Mouse (Mus musculus) midbrain, embryonic 10.5 days (tissue): Measurements from ENCODE around the gene Xylt1. TPM values are rescaled to one million over a fixed set of nuclear protein-coding genes. Genes with fewer than 3 reads are reported as not detected.

Experiments
- DNase-seq: peaks from one replicate; pipeline ENCODE4 v3.0.0-alpha.2; 2017; ENCODE audit warnings: low spot score
- H3K27ac ChIP-seq: fragments of 300-500 bp; sonication (generic); replicated peaks from 2 replicates; pipeline ENCODE4 v1.5.1; 2016; ENCODE audit warnings: mild to moderate bottlenecking
- H3K27me3 ChIP-seq: fragments of 300-500 bp; sonication (generic); 2 replicates; pipeline ENCODE4 v1.6.1; 2016; ENCODE audit warnings: low read depth, mild to moderate bottlenecking; ENCODE audit not compliant: poor library complexity, severe bottlenecking
- H3K36me3 ChIP-seq: fragments of 300-500 bp; sonication (generic); 2 replicates; pipeline ENCODE4 v1.6.1; 2016; ENCODE audit warnings: mild to moderate bottlenecking, moderate library complexity
- H3K4me1 ChIP-seq: fragments of 300-500 bp; sonication (generic); 2 replicates; pipeline ENCODE4 v1.6.1; 2016
- H3K4me3 ChIP-seq: fragments of 300-500 bp; sonication (generic); 2 replicates; pipeline ENCODE4 v1.5.1; 2016; ENCODE audit warnings: mild to moderate bottlenecking, moderate library complexity
- H3K9me3 ChIP-seq: fragments of 300-500 bp; sonication (generic); replicated peaks from 2 replicates; pipeline ENCODE4 v1.6.1; 2016; ENCODE audit warnings: mild to moderate bottlenecking
- WGBS: fragments of 180-500 bp; shearing (Covaris S2); methylation state at CpG from one replicate; pipeline ENCODE4 v1.1.7; 2016; 5-methylcytosine and 5-hydroxymethylcytosine counted together
- polyA plus RNA-seq: library from polyadenylated mRNA; unstranded; fragments of >200 nt; fragmentation: Nextera tagmentation; extraction: Ambion mirVana; gene quantifications from 2 replicates; pipeline ENCODE4 v1.2.1, GENCODE M21; 2016

Gene Xylt1
- polyA plus RNA-seq, 1 experiment from 2014 or later = 1.0 TPM

- WGBS = 93% methylated on average over 5 of the region's 5 CpGs
- DNase-seq = no peak
- no peak overlapping the region for H3K4me3 ChIP-seq
- no peaks in the 10 kb centered on the region for H3K9me3 ChIP-seq
- peaks cover 24% of the 10 kb centered on the region for H3K4me1 ChIP-seq
- H3K27ac ChIP-seq = no peak overlapping the region
- H3K27me3 ChIP-seq = no peaks in the 10 kb centered on the region
- H3K36me3 ChIP-seq = 0 out of 2 replicates have a peak, but pooled peaks cover 3% of the 10 kb centered on the region
These were observed 68.8 kb downstream of the Xylt1 start for GRCm38 (mm10) chr7:117449605-117450004.

- Histone ChIP-seq H3K27ac (no peak overlapping the region), H3K36me3 (0 out of 2 replicates have a peak, but pooled peaks cover 3% of the 10 kb centered on the region), H3K9me3 (no peaks in the 10 kb centered on the region), H3K4me3 (no peak overlapping the region), H3K27me3 (no peaks in the 10 kb centered on the region), H3K4me1 (peaks cover 21% of the 10 kb centered on the region)
- no peak for DNase-seq
These were observed 70.4 kb downstream of the Xylt1 start for GRCm38 (mm10) chr7:117451212-117451611.

GRCm38 (mm10) chr7:117452269-117452668 lies 71.5 kb downstream of the Xylt1 start:
- no peak for DNase-seq
- no peaks in the 10 kb centered on the region for H3K27me3 ChIP-seq
- no peak overlapping the region for H3K4me3 ChIP-seq
- 77% methylated on average over 2 of the region's 2 CpGs for WGBS
- peaks cover 21% of the 10 kb centered on the region for H3K4me1 ChIP-seq
- no peaks in the 10 kb centered on the region for H3K9me3 ChIP-seq
- H3K36me3 ChIP-seq = 0 out of 2 replicates have a peak, but pooled peaks cover 3% of the 10 kb centered on the region
- H3K27ac ChIP-seq = no peak overlapping the region

GRCm38 (mm10) chr7:117454789-117455548 lies 74.2 kb downstream of the Xylt1 start:
- Histone ChIP-seq H3K27ac (no peak overlapping the region), H3K4me1 (peaks cover 21% of the 10 kb centered on the region), H3K27me3 (no peaks in the 10 kb centered on the region), H3K4me3 (no peak overlapping the region), H3K9me3 (no peaks in the 10 kb centered on the region), H3K36me3 (no peaks in the 10 kb centered on the region)
- 89% methylated on average over 11 of the region's 11 CpGs for WGBS
- DNase-seq = no peak

GRCm38 (mm10) chr7:117462196-117462935 lies 81.6 kb downstream of the Xylt1 start:
- Histone ChIP-seq H3K4me3 (no peak overlapping the region), H3K36me3 (no peaks in the 10 kb centered on the region), H3K27ac (peak overlapping the region; percentile 38; the same call in 1 of the 2 replicates), H3K9me3 (peaks cover 4% of the 10 kb centered on the region; the same call in 1 of the 2 replicates), H3K27me3 (no peaks in the 10 kb centered on the region), H3K4me1 (peaks cover 13% of the 10 kb centered on the region)
- DNase-seq = no peak
- 68% methylated on average over 7 of the region's 7 CpGs for WGBS

- DNase-seq = no peak
- H3K4me3 ChIP-seq = no peak overlapping the region
- H3K27ac ChIP-seq = no peak overlapping the region
- peaks cover 4% of the 10 kb centered on the region; the same call in 1 of the 2 replicates for H3K9me3 ChIP-seq
- peaks cover 13% of the 10 kb centered on the region for H3K4me1 ChIP-seq
- no peaks in the 10 kb centered on the region; the same call in 1 of the 2 replicates for H3K27me3 ChIP-seq
- H3K36me3 ChIP-seq = no peaks in the 10 kb centered on the region
- 86% methylated on average over 4 of the region's 4 CpGs for WGBS
These were observed 84.2 kb downstream of the Xylt1 start for GRCm38 (mm10) chr7:117464956-117465355.

- H3K4me1 ChIP-seq = peaks cover 13% of the 10 kb centered on the region
- no peaks in the 10 kb centered on the region for H3K9me3 ChIP-seq
- H3K27ac ChIP-seq = no peak overlapping the region
- no peak for DNase-seq
- H3K27me3 ChIP-seq = peaks cover 8% of the 10 kb centered on the region
- no peaks in the 10 kb centered on the region for H3K36me3 ChIP-seq
- WGBS = 90% methylated on average over 7 of the region's 7 CpGs
- H3K4me3 ChIP-seq = no peak overlapping the region
These were observed 85.4 kb downstream of the Xylt1 start for GRCm38 (mm10) chr7:117466006-117466780.

GRCm38 (mm10) chr7:117470243-117470802 lies 89.5 kb downstream of the Xylt1 start:
- no peaks in the 10 kb centered on the region for H3K9me3 ChIP-seq
- no peak for DNase-seq
- no peaks in the 10 kb centered on the region for H3K36me3 ChIP-seq
- peaks cover 27% of the 10 kb centered on the region for H3K27me3 ChIP-seq
- 89% methylated on average over 3 of the region's 3 CpGs for WGBS
- H3K4me1 ChIP-seq = peaks cover 37% of the 10 kb centered on the region
- no peak overlapping the region for H3K4me3 ChIP-seq
- no peak overlapping the region for H3K27ac ChIP-seq

- H3K9me3 ChIP-seq = no peaks in the 10 kb centered on the region
- H3K4me1 ChIP-seq = peaks cover 40% of the 10 kb centered on the region
- 38% methylated on average over 11 of the region's 11 CpGs for WGBS
- DNase-seq = no peak
- H3K27ac ChIP-seq = 0 out of 2 replicates have a peak overlapping the region, but pooled peaks have one; percentile 57
- peaks cover 32% of the 10 kb centered on the region for H3K27me3 ChIP-seq
- H3K36me3 ChIP-seq = no peaks in the 10 kb centered on the region
- no peak overlapping the region for H3K4me3 ChIP-seq
These were observed 91.4 kb downstream of the Xylt1 start for GRCm38 (mm10) chr7:117472055-117472780.

- H3K27ac ChIP-seq = peak overlapping the region; percentile 57; the same call in 1 of the 2 replicates
- WGBS = 35% methylated on average over 19 of the region's 19 CpGs
These were observed 92.3 kb downstream of the Xylt1 start for GRCm38 (mm10) chr7:117472781-117473743.

GRCm38 (mm10) chr7:117474302-117474701 lies 93.5 kb downstream of the Xylt1 start:
- WGBS = 3% methylated on average over 2 of the region's 2 CpGs
- Histone ChIP-seq H3K9me3 (no peaks in the 10 kb centered on the region), H3K27ac (peak overlapping the region; percentile 64; the same call in 1 of the 2 replicates), H3K4me3 (no peak overlapping the region), H3K36me3 (no peaks in the 10 kb centered on the region), H3K27me3 (peaks cover 32% of the 10 kb centered on the region), H3K4me1 (peaks cover 44% of the 10 kb centered on the region)
- peak; percentile 52 for DNase-seq

More at GRCm38 (mm10) chr7:117472781-117473743, 92.3 kb downstream of the Xylt1 start:
- peaks cover 40% of the 10 kb centered on the region for H3K4me1 ChIP-seq
- no peaks in the 10 kb centered on the region for H3K9me3 ChIP-seq
- H3K36me3 ChIP-seq = no peaks in the 10 kb centered on the region
- H3K4me3 ChIP-seq = no peak overlapping the region
- peak; percentile 16 for DNase-seq
- peaks cover 32% of the 10 kb centered on the region for H3K27me3 ChIP-seq
